Mouse (Mus musculus) brain, embryonic 14.5 days (tissue): ENCODE measurements around the gene Gm29423. TPM values are rescaled to one million over a fixed set of nuclear protein-coding genes. Genes with fewer than 3 reads are reported as not detected.
"Not testable (repeated sequence)": the region's sequence is repeated elsewhere in the genome, so short reads cannot be mapped to it uniquely, and the experiment has no call there.

Experiments used
- DNase-seq: peaks from one replicate; pipeline ENCODE4 v3.0.0-alpha.2; 2011; ENCODE audit warnings: low read depth
- polyA plus RNA-seq: library from polyadenylated mRNA; depleted of rRNA; stranded (reverse); fragments of >200 nt; gene quantifications from 2 replicates; pipeline ENCODE4 v1.2.3, GENCODE M21; 2012; rRNA removed

Gene Gm29423
- not detected in 2 replicates for polyA plus RNA-seq

DNA sequence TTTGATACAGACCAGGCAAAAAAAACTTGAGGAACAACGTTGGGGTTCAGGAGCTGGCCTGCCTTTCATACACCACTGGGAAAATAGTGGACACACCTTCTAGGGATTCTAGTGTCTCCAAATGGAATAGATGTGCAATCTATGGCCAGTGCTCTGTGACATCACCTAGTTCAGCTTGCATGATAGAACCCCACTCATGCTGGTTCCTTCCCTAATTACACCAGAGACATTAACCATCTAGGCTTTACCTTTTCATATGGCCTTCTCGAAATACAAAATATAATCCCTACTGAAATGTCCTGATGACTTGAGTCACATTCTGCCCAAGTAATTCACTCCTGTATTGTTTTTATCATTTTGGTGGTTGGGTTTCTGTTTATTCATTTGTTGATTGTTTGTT, at the start of gene Gm29423, which contains the start of gene Gm29644:
Gene Gm29423, minus strand, starts transcription at position 101 of the 400 bp plus-strand sequence.
Gene Gm29644, minus strand, starts transcription at position 157 of the 400 bp plus-strand sequence.
- not testable (repeated sequence) for DNase-seq

GRCm38 (mm10) chrY:70273542-70273941, 29.5 kb downstream of the Gm29423 start, which contains the start of gene Gm21118:
TSS of gene Gm21118 (minus strand) at chrY:70273642.
- DNase-seq = not testable (repeated sequence)

Other genes with a start within 250 kb of the Gm29423 start
- not detected in 2 replicates for gene Gm21118, start 29.6 kb downstream of the Gm29423 start, polyA plus RNA-seq
- not detected in 2 replicates for gene Gm29644, start 56 bp upstream of the Gm29423 start, polyA plus RNA-seq
- gene Gm20888, start 138.6 kb upstream of the Gm29423 start, polyA plus RNA-seq = not detected in 2 replicates